Mouse (Mus musculus) ES-CJ7 (cell line): ENCODE measurements around the gene Zkscan4.
"Not testable (repeated sequence)": the region's sequence is repeated elsewhere in the genome, so short reads cannot be mapped to it uniquely, and the experiment has no call there.

Experiments used
- DNase-seq: peaks from one replicate; pipeline ENCODE4 v3.0.0; 2011; ENCODE audit warnings: low read depth, low spot score

Zkscan4 gene

DNA sequence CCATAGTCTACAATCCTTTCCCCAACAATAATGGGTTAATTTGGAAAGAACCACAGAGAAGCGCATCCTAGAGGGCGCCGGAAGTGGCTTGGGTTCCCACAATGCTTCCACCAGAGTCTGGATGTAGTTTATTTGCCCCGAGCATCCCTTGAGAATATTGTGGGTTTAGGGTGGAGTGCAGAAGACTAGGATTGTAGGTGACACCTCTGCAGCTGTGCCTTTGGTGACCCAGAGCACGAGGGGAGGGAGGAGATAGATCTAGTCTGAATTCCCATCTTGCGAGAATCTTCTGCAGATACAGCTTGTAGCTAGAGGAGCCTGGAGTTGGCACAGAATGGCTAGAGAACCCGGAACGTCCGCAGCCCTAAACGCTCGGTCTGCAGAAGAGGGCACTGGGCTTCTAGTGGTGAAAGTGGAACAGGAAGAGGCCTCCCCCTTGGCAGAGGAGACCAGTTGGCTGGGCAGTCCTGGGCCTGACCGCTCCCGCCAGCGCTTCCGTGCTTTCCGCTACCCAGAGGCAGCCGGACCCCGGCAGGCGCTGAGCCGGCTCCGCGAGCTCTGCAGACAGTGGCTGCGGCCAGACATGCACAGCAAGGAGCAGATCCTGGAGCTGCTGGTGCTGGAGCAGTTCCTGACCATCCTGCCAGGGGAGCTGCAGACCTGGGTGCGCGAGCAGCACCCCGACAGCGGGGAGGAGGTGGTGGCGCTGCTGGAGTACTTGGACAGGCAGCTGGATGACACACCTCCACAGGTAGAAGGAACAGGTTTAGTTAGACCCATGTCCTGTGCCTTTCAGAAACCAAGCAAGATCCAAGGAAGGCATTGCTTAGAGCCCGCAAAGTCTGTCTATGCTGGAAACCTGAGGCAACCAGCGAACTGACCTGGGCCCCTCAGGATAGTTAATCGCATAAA, at the start of gene Zkscan4, which contains the start of gene Gm10065:
Zkscan4 (plus strand) TSS at position 149 of the 912 bp plus-strand sequence.
Gm10065 (minus strand) TSS at position 683 of the 912 bp plus-strand sequence.
- peak; percentile 43 for DNase-seq

DNA sequence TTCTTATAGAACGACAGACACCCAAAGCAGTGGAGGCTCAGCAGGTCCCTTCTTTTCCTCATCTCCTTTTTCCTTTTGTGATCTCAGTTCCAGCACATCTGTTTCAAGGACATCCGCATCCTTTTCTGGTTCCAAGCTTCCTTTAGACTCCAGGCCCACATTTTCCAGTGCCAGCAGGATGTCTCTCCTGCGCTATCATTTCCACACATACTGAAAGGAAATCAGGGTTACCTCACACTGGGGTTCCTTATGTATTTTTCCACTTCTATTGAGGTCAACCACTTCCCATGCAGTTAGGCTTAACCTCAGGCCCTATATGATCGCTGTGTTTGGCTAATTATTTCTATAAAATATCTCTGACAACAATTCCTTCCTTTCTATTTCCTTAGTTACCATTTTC, 43.2 kb upstream of the Zkscan4 start:
- no peak for DNase-seq

DNA sequence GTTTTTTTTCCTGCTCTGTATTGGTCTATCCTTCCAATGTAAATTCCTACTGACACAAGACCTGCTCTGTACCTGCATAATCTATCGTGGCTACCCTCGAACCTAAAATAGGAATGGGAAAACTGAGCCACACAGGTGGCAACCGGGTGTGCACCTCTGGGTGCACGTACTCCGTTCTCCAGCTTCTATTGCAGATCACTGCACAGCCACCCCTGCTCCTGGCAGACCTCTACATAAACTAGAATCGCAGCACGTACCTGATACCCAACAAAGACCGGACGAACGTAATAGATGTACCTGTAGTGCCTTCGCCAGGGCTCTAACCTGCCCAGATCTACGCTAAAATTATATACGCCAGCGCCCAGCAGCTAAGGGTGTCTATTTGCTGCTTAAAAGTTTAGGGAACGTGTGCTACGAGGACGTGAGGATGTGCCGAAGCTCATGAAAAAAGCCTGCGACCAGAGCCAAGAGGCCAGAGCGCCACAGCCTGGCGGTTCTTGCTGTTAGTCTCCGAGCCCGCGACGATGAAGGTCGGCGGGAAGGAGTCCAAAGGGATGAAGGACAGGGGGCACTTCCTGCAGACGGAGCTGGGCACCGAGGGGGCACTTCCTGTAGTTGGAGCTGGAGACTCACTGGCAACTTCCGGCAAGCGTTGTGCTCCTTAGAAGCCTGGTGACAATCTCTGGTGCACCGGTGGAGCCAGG, 38.1 kb upstream of the Zkscan4 start, which contains the start of gene Pgbd1:
Pgbd1 (minus strand) TSS at position 556 of the 704 bp plus-strand sequence.
- peak; percentile 84 for DNase-seq

DNA sequence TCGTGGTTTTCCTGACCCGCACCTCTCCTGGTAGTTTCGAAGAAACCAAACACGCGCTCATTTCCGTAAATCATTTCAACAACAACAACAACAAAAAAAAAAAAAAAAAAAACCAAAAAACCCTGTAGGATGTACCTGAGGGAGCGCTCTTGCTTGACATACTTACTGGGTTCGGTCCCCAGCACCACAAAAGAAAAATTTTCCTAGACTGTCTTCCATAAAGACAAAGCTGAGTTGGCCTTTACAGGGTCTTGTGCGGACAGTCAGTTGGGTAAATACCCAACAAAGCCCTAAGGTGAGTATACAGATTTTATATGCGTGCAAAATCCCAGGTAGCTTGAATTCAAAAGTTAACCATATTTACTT, 37.5 kb upstream of the Zkscan4 start:
- no peak for DNase-seq

DNA sequence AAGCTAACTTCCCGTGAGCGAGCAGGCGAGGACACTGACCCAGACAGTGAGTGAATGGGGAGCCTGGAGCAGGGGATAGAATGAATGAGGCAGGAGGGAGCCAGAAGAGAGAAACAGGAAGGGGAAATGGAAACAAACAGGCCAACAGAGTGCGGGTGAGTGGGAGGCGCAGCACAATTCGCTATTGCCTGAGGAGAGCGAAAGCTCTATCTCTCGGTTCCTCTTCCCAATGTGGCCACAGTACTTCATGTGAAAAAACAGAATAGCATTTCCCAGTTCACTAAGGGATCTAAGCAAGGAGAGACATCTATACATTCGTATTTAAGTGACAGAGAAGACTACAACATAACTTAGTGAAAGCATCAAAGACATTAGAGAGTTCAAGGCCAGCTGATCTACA, 31.9 kb upstream of the Zkscan4 start:
- no peak for DNase-seq

DNA sequence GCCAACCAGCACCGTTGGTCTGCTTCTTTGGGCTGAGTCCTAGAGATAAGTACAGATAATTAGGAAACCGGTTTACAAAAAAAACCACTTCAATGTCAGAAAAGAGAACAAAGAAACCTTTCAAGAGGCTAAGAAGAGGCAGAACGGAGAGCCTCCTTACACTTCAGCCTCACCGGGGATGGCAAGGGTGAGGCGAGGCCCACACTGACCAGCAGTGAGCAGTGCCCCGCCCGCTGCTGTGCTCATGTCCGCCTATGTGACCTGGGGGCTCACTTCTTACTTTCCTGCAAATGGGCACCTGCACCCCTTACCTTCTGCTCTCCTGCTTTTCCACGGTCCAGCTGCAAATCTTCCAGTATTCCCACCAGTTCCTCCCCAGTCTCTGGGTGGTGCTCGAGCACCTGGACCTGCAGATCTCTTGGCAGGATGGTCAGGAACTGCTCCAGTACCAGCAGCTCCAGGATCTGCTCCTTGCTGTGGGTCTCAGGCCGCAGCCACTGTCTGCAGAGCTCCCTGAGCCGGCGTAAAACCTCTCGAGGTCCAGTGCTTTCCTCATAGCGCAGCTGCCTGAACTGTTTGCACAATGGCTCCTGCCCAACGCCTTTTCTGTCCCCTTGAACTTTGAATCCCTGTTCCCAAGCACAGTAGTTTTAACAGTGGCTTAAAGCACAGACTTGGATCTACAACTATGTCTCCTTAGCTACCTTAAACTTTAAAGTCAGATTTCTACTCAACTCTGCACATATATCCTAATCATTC, 30.7 kb upstream of the Zkscan4 start:
- DNase-seq = no peak

DNA sequence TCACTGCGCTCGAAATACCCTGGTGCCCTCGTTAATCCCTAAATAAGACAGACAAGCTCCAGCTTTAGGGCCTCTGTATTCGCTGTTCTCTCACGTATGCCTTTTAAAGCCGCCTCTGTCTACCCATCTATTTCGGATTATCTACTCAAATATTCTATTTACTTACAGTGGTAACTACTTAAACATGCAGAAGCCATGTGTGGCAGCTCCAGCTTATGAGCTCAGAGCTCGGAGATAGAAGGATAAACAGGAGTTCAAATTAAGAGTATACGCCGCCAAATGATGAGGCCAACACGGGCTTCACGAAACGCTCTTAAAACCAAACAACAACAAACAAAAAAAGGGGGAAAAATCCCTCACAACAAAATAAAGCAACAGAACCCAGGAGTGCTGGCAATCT, 25.7 kb upstream of the Zkscan4 start:
- no peak for DNase-seq

DNA sequence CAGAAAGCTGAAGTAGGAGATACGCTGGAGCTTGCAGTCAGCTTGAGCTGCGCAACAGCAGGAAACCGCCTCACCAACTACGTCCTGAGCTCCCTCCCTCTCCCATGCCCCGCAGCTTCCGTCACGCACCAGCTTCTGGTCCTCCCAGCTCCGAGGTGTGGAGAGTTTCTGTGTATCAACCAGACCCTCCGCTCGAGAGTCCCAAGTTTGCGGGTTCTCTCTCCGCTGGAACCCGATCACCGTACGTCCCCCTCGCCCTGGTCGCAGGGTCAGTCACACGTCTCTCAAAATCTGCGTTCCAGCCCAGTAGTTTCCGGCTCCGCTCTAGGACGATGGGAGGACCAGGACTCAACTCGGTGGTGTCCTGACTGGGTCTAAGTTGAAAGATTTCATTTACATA, 25.3 kb upstream of the Zkscan4 start, which contains the start of gene Zscan26:
Zscan26 (minus strand) TSS at position 282 of the 400 bp plus-strand sequence.
- DNase-seq = peak; percentile 90

DNA sequence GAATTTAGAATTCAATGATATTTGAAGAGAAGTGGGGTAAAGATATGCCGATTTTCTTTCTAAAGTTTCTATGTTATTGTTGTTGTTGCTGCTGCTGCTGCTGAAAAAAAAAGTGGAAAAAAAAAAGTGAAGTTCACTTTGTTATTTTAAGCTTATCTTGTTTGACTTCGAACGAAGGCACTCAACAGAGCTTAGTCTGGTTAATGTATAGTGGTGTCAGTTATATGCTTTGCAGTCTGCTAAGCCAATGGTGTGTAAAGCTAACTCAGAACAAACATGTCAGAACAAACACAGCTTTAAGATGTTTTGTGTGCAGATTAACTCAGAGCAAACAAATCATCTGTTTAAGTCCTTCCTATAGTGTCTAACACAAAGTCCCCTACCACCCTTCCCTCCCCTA, 24.6 kb upstream of the Zkscan4 start:
- DNase-seq = no peak

DNA sequence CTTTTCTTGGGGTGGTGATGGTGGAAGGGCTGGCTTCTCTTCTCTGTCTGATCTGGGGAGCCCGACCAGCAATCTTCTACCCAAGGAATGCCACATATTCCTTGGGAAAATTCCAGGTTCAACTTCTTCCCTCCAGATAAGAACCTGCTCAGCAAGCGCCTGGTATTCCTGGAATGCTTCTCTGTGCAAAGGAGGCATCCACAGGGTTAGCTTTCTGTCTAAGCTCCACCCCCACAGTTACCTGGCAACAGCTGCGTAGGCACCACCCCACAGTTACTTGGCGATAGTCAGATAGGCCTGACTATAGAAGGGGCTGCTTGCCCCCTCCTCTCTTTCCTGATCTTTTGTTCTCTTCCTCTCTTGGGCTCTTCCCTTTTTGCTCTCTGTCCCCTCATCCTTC, 22.4 kb upstream of the Zkscan4 start:
- peak; percentile 86 for DNase-seq

DNA sequence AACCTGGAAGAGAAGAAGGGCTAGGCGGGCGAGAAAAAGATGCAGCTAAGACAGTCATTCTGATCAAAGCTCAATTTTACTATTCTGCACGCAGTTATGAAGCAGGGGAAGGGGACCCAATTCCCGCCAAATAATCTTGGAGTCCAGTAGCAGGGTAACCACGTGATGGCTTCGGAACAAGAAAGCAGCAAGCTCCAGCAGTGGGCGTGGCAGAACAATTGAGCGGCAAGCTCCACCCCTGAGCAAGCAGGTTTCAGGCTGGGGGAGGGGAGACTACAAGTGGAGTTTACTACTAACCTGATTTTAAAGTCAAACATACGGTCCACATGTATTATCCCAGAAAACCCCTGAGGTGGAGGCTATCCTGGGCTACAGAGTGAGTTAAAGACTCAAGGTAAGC, 16.2 kb upstream of the Zkscan4 start:
- peak; percentile 71 for DNase-seq

DNA sequence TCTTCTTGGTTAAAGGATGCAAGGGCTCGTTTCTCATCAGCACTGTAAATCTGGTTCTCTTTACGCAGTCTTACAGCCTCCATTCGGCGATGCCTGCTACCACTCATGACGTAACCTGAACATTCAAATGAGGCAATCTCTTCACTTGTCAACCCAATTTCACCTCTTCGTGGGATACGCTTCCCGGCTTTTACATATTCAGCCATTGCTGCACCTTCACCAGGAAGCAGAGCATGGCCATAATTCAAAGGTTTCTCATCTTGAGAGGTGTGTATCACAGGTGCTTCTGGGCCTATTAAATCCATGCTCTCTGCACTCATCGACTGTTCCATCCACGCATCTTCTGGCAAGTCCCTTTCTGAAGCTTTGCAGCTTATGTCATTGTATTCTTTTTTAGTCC, 11.4 kb upstream of the Zkscan4 start:
- no peak for DNase-seq

DNA sequence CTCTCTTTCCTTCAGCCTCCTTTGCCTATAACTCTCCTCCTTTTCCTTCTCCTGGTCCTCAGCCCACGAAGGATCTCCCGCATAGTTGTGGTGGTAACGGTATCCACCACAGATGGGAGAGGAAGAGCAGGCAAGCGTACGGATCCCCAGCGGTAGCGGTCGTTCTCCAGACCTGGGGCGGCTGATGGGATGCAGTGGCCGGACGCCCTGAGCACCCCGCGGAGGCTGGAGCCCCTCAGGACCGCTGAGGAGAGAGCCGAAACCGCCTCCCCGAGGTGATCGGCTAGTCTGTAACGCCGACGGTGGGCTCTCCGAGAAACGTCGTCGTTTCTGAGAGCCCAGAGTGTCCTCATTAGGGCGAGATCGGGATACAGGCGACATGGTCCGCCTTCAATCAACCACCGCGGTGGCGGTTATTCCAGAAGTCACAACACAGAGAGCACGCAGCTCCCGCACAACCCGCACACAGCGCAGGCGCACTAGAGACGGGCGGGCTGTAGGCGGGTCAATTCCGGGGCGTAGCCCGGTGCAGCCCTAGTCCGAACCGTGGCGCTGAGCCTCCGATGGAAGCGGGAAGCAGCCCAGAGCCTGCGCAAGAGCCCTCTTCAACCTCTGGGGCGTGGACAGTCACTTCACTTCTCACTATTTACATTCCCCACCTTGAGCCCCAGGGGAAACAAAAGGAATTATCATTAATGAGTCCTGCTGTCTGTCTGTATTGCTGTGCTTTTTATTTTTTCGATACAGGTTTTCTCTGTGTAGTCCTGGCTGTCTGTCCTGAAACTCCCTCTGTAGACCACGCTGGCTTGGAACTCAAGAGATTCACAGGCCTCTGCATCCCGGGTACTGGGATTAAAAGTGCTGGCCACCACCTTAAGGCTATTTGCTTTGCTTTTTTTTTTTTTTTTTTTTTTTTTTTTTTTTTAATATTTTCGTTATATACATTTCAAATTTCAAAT, 10.4 kb upstream of the Zkscan4 start, which contains the start of gene Nkapl:
Nkapl (minus strand) TSS at position 449 of the 959 bp plus-strand sequence.
- DNase-seq = peak; percentile 93

DNA sequence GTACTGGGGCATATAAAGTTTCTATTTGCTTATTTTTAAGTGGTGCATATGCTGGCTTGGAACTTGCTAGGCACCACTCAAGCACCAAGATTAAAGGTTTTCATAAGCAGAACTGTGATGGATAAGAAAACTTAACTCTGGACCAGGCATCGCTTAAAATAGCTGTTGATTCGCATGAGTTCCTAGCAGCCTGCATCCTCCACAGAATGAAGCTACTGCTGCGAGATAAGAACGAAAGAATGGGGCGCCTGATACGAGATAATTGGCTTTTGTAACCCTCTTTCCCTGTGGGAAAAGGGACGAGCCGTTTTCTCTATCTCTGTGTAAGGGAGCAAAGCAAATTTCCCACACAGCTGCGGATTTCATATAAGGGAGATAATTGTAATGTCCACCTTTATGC, 9.6 kb upstream of the Zkscan4 start:
- DNase-seq = no peak

DNA sequence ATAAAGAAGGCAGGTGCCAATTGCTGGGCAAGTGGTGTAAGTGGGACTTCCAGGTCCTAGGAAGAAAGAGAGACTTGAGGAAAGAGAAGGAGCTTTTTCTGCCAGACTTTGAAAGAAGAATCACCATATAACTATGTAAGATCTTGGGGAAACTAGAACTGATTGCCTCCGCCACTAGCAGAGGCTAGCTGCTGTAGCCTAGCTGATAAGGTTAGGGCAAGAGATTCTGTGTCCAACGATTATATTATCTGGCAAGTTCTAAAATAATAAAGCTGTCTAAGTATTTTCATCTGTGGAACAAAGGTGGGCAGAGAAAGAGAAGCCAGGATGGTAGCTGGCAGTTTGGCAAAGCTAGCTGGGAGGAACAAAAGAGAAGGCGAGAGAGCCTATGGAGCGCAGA, 6.3 kb upstream of the Zkscan4 start:
- DNase-seq = no peak

DNA sequence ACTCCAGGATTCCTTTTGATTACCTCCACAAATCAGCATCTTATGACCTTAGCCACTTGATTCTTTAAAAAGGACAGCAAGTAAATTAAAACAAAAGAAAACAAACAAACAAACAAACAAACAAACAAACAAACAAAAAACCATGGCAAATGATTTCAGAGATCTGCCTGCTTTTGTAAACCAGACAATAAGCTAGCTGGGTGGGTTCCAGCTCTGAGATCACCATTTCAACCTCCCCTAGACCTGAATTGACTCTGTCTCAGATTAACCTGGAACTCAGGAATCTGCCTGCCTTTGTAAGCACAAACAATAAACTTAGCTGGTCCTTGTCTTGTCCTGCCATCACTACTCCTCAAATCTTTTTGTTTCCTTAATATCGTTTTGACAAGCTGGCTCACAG, 8.2 kb downstream of the Zkscan4 start:
- peak; percentile 47 for DNase-seq

DNA sequence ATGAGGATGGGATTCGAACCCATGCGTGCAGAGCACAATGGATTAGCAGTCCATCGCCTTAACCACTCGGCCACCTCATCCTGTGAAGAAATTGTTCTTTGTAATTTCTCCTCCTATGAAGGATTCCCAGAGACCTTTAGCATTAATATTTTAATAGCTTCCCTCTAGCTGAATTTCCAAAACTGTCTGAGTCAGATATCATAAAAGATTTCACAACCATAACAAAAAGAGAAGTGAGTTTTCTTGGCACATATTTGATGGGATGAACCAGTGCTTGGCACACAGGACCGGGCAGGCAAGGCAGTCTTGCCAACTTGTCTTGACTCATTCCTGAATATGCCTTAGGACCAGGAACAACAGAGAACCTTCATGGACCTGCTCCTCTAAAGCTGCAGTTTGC, 14.1 kb downstream of the Zkscan4 start:
- DNase-seq = no peak

DNA sequence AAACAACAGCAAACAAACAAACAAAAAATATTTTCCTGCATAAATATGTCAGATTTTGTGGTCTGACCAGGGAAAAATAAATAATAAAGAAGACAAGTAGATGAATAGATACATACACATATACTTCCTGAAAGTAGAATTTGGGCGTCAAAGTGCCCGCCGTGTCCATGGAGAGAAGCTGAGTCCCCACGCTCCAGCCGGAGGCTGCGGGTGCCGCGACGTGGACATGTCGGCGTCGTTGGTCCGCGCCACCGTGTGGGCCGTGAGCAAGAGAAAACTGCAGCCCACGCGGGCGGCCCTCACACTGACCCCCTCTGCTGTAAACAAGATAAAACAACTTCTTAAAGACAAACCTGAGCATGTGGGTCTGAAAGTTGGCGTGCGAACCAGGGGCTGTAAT, 16.4 kb downstream of the Zkscan4 start, which contains the start of gene AK157302:
AK157302 (plus strand) TSS at position 144 of the 400 bp plus-strand sequence.
- DNase-seq = peak; percentile 19

DNA sequence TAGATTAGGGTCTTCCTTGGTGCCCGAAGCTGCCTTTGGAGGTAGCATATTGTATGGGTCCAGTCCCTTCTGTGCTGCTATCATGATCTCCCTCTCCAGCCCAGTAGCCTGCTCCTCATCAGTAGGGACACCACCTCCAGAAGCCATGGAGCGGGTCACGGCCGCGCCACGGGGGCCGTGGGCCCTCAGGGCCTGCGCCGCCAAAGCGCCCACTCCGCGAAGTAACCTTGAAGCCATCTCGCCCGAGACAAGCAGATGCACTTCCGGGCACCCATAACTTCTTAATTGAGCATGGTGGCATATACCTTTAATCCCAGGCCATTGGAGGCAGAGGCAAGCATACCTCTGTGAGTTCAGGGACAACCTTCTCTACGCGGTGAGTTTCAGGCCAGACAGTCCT, 22.5 kb downstream of the Zkscan4 start, which contains the start of gene Gm11273:
Gm11273 (minus strand) TSS at position 237 of the 400 bp plus-strand sequence.
- not testable (repeated sequence) for DNase-seq

DNA sequence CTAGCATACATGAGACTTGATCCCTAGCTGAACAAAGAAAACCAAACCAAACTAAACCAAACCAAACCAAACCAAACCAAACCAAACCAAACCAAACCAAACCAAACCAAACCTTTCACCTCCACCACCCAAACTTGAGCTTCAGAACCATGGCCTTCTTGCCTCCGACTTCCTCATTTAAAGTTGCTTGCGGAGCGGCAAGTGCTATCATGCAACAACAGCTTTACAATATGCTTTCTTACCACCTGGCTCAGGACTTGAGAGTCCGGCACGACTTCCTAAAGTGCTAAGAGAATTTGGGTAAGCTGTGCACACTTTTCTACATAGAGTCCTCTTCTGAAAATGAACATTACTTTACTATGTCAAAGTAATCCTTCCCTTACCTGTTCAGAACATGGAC, 23.6 kb downstream of the Zkscan4 start:
- no peak for DNase-seq
